Mouse (Mus musculus) heart, embryonic 14.5 days (tissue): ENCODE measurements at regions not wholly inside any gene's neighbourhood (a gene's known extent, or its start where the extent isn't known, plus 50 kb on each side); places are given as distances from the start of the nearest gene placed in this dataset.

Source experiments
- ATAC-seq: fragments of 200-750 bp; cut with Nextera tagmentation; 2 replicates; pipeline ENCODE4 v1.8.0; 2017; ENCODE audit warnings: low read depth, moderate TSS enrichment; ENCODE audit not compliant: insufficient number of reproducible peaks, insufficient read depth, low FRiP score
- H3K27ac ChIP-seq, 2 experiments: fragments of 200-500 bp in 1 of 2; fragments of 300-500 bp in 1 of 2; sonication (generic) in 1 of 2; replicated peaks in 1 of 2; 2 replicates each; pipeline ENCODE4 v1.5.1; 2012 to 2014; ENCODE audit warnings: low read depth in 2 of 2, low read length in 2 of 2, control low read depth in 1 of 2, mild to moderate bottlenecking in 1 of 2, mixed read lengths in 1 of 2; ENCODE audit not compliant: control insufficient read depth in 1 of 2, insufficient read depth in 1 of 2
- H3K27me3 ChIP-seq: fragments of 300-500 bp; sonication (generic); 2 replicates; pipeline ENCODE4 v1.6.1; 2014; ENCODE audit warnings: mild to moderate bottlenecking, low read length, control low read depth; ENCODE audit not compliant: control insufficient read depth, insufficient read depth
- H3K36me3 ChIP-seq: fragments of 300-500 bp; sonication (generic); 2 replicates; pipeline ENCODE4 v1.6.1; 2014; ENCODE audit warnings: mild to moderate bottlenecking, control low read depth, low read length, mixed read lengths; ENCODE audit not compliant: control insufficient read depth, insufficient read depth
- H3K4me1 ChIP-seq, 2 experiments: fragments of 200-500 bp in 1 of 2; fragments of 300-500 bp in 1 of 2; sonication (generic) in 1 of 2; 2 replicates each; pipeline ENCODE4 v1.6.1; 2012 to 2014; ENCODE audit warnings: low read length in 2 of 2, control low read depth in 1 of 2, mixed read lengths in 1 of 2; ENCODE audit not compliant: control insufficient read depth in 2 of 2, insufficient read depth in 2 of 2
- H3K4me2 ChIP-seq: fragments of 300-500 bp; sonication (generic); 2 replicates; pipeline ENCODE4 v1.6.1; 2014; ENCODE audit warnings: mild to moderate bottlenecking, low read length
- H3K4me3 ChIP-seq, 2 experiments: fragments of 200-500 bp in 1 of 2; fragments of 300-500 bp in 1 of 2; sonication (generic) in 1 of 2; 2 replicates each; pipeline ENCODE4 v1.5.1; 2012 to 2014; ENCODE audit warnings: low read length in 2 of 2, mild to moderate bottlenecking in 2 of 2, control low read depth in 1 of 2, low read depth in 1 of 2, moderate library complexity in 1 of 2; ENCODE audit not compliant: control insufficient read depth in 1 of 2, insufficient read depth in 1 of 2
- H3K9ac ChIP-seq: fragments of 300-500 bp; sonication (generic); 2 replicates; pipeline ENCODE4 v1.6.1; 2014; ENCODE audit warnings: mild to moderate bottlenecking, low read length
- H3K9me3 ChIP-seq: fragments of 300-500 bp; sonication (generic); 2 replicates; pipeline ENCODE4 v1.6.1; 2016; ENCODE audit warnings: low read length, control low read depth; ENCODE audit not compliant: control insufficient read depth
- WGBS: fragments of 180-500 bp; shearing (Covaris S2); extraction: QIAGEN DNeasy Blood & Tissue Kit; methylation state at CpG from one replicate; pipeline ENCODE4 v1.1.7; 2014; 5-methylcytosine and 5-hydroxymethylcytosine counted together

GRCm38 (mm10) chr8:93729124-93729930 is 80.4 kb upstream of the Gnao1 start:
- Histone ChIP-seq H3K4me1 (peaks cover 10 to 14% of the 10 kb centered on the region in 2 experiments), H3K9me3 (no peaks in the 10 kb centered on the region), H3K27ac (no peak overlapping the region), H3K4me3 (no peak overlapping the region), H3K4me2 (no peak overlapping the region), H3K36me3 (no peaks in the 10 kb centered on the region), H3K9ac (no peak overlapping the region), H3K27me3 (no peaks in the 10 kb centered on the region)
- WGBS = 74% methylated on average over 15 of the region's 15 CpGs
- no peak for ATAC-seq

DNA sequence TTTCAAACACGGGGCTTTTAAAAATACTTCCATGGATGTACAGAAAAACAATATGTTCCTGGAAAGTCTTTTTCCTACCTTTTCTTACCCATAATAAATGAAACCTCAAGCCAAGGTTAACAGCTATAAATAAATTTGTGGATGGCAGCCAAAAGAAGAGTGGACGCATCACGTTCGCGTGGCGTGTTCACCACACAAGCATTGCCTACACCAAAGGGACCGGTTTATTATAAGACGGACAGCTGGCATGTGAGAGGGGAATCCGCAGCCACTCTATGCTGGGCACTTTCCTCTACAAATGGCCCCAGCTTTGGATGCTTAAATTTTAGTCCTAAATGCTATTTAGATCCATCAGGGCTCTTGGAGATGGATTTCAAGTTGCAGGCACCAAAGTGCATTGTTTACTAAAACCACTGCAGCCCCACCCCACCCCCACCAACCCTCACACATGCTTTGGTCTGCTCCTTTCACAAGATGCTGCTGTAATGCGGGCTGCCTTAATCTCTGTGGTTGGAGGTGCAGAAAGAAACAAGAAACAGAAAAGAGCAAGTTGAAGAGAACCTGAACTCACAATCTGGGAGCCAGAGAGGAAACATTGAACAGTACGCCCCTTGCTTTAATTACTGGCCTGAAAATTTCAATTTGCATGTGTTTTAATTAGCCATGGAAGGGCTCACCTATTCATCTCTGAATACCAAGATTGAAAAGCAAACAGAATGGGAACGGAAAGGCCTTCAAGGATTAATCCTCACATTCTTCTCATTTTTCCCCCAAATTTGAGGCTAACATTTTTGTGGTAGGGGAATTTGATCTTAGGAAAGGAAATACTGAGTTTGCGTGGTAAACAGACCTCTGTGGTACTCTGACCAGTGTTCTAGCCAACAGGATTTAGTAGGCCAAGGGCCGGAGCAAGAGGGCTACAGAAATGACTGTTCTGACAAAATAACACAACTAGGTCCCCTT is 78.7 kb upstream of the Gnao1 start:
- WGBS = 58% methylated on average over 14 of the region's 14 CpGs
- H3K4me3 ChIP-seq = no peak overlapping the region
- H3K36me3 ChIP-seq = no peaks in the 10 kb centered on the region
- no peaks in the 10 kb centered on the region for H3K9me3 ChIP-seq
- H3K27me3 ChIP-seq = no peaks in the 10 kb centered on the region
- no peak overlapping the region for H3K27ac ChIP-seq
- H3K4me2 ChIP-seq = no peak overlapping the region
- H3K9ac ChIP-seq = no peak overlapping the region
- H3K4me1 ChIP-seq = peaks cover 17 to 30% of the 10 kb centered on the region in 2 experiments
- ATAC-seq = no peak

DNA sequence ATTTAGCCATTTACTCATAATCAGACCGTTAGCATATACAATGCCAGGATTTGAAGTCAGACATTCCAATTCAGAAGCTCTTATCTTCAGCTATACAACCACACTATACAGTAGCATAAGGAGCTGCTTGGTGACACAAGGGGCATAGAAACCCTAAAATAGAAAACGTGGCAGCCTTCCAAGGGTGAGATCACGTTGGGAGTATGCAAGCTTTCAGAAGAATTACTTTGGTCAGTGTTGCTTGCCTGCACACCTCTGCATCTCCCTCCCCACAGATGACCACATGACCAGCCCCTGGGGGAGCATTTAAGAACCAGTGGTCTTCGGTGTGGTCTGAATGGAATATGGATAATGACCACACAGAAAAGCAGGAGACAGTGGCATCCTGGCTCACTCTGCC is 74.9 kb upstream of the Gnao1 start:
- Histone ChIP-seq H3K27ac (peak overlapping the region; percentile 57 to 84), H3K27me3 (no peaks in the 10 kb centered on the region), H3K4me2 (peak overlapping the region; percentile 11), H3K9ac (no peak overlapping the region), H3K9me3 (no peaks in the 10 kb centered on the region), H3K36me3 (no peaks in the 10 kb centered on the region), H3K4me3 (no peak overlapping the region), H3K4me1 (peaks cover 14 to 27% of the 10 kb centered on the region in 2 experiments)
- WGBS = 14% methylated on average over 4 of the region's 4 CpGs
- peak; percentile 71 for ATAC-seq

DNA sequence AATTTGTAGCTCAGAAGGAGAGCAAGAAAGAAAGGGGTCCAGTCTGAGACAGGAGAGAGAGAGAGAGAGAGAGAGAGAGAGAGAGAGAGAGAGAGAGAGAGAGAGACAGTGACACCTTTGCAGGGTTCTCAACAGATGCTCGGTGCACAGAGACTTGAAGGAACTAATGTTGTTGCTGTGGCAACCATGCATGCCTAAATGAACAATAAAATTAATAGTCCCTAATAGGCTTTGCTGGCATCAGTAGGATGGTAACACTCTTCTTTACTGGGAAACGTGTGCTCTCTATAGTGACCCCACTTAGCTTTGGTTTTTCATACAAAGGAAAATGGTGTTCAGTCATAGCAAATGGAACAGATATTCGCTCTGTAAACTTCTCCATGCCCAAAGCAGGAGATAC is 69.5 kb upstream of the Gnao1 start:
- Histone ChIP-seq H3K4me1 (peaks cover 2 to 6% of the 10 kb centered on the region in 2 experiments; a peak in 3 of 4 replicates), H3K9ac (no peak overlapping the region), H3K27ac (no peak overlapping the region), H3K9me3 (no peaks in the 10 kb centered on the region), H3K4me3 (no peak overlapping the region), H3K27me3 (no peaks in the 10 kb centered on the region), H3K36me3 (no peaks in the 10 kb centered on the region), H3K4me2 (no peak overlapping the region)
- WGBS = 83% methylated on average over 3 of the region's 3 CpGs
- ATAC-seq = no peak

GRCm38 (mm10) chr8:93748720-93749119 is 61.0 kb upstream of the Gnao1 start:
- no peaks in the 10 kb centered on the region for H3K9me3 ChIP-seq
- no peak overlapping the region for H3K9ac ChIP-seq
- H3K4me2 ChIP-seq = no peak overlapping the region
- no peaks in the 10 kb centered on the region for H3K27me3 ChIP-seq
- no peaks in the 10 kb centered on the region for H3K36me3 ChIP-seq
- H3K4me3 ChIP-seq = no peak overlapping the region
- ATAC-seq = no peak
- WGBS = 74% methylated on average over 1 of the region's 1 CpGs
- no peaks in the 10 kb centered on the region for H3K4me1 ChIP-seq
- H3K27ac ChIP-seq = no peak overlapping the region

DNA sequence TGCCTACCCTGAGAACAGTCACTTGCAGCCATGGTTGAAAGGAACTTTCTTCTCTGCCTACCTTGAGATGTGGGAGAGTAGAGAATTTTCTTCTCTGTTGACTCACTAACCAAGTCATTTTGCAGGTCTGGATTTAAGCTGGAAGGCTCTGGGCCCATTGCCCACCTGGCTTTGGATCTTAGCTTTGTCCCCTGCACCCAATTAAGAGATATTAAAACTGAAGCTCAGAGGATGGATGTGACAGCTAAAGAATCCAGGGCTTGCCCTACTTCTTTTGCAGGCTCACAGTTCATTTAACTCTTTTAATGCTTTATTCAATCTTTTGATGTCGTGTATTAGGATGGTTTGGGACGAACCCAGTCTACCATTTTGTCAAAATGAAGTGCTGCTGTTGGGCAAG is 58.8 kb upstream of the Gnao1 start:
- 68% methylated on average over 2 of the region's 2 CpGs for WGBS
- Histone ChIP-seq H3K4me3 (no peak overlapping the region), H3K9ac (no peak overlapping the region), H3K36me3 (no peaks in the 10 kb centered on the region), H3K4me2 (no peak overlapping the region), H3K27me3 (no peaks in the 10 kb centered on the region), H3K4me1 (no peaks in the 10 kb centered on the region), H3K9me3 (no peaks in the 10 kb centered on the region), H3K27ac (no peak overlapping the region)
- no peak for ATAC-seq

DNA sequence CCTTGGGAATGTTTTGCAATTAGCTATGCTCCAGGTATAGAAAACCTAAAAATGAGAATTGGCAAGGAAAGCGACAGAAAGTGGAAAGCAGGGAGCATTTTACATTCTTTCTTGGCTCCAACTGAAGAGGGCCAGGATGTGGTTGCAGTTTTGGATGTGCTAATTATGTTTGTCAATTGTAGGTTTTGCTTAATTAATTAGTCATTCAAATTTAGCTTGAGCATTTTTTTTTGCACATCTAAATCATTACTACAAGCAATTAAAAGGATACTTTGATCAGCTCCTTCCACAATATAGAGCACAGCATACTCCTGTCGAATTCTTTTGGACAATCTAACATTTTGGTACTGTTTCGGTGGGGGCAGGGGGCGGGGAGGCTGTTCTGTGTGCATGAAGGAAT is 53.8 kb upstream of the Gnao1 start:
- Histone ChIP-seq H3K9me3 (no peaks in the 10 kb centered on the region), H3K4me2 (no peak overlapping the region), H3K9ac (no peak overlapping the region), H3K27ac (no peak overlapping the region), H3K27me3 (no peaks in the 10 kb centered on the region), H3K4me3 (no peak overlapping the region), H3K36me3 (no peaks in the 10 kb centered on the region), H3K4me1 (no peaks in the 10 kb centered on the region)
- WGBS = 84% methylated on average over 4 of the region's 4 CpGs
- no peak for ATAC-seq
